Mouse (Mus musculus) cortical plate, adult 2 months (tissue): Measurements from ENCODE around the gene Adprh. TPM values are rescaled to one million over a fixed set of nuclear protein-coding genes. Genes with fewer than 3 reads are reported as not detected.
A peak's percentile ranks its signal among the peaks of the same experiment; 100 is the strongest.
"Not testable (repeated sequence)": the region's sequence is repeated elsewhere in the genome, so short reads cannot be mapped to it uniquely, and the experiment has no call there.

Experiments used
- H3K27ac ChIP-seq: fragments of 200-500 bp; 2 replicates; pipeline ENCODE4 v1.5.1; 2012; ENCODE audit warnings: low read length, control low read depth, inconsistent platforms; ENCODE audit not compliant: insufficient read depth
- H3K4me1 ChIP-seq: fragments of 200-500 bp; 2 replicates; pipeline ENCODE4 v1.6.1; 2011; ENCODE audit warnings: low read length; ENCODE audit not compliant: control insufficient read depth, insufficient read depth
- H3K4me3 ChIP-seq: fragments of 200-500 bp; 2 replicates; pipeline ENCODE4 v1.5.1; 2011; ENCODE audit warnings: mild to moderate bottlenecking, low read length, control low read depth; ENCODE audit not compliant: insufficient read depth
- CTCF ChIP-seq: fragments of 200-500 bp; IDR thresholded peaks from 2 replicates; pipeline ENCODE4 v1.5.1; 2011; ENCODE audit warnings: mild to moderate bottlenecking, control low read depth, low read length; ENCODE audit not compliant: insufficient read depth; ENCODE audit errors: extremely low read depth
- POLR2A ChIP-seq: fragments of 200-500 bp; IDR thresholded peaks from 2 replicates; pipeline ENCODE4 v1.6.1; 2011; ENCODE audit warnings: mild to moderate bottlenecking, low read length, control low read depth; ENCODE audit not compliant: insufficient read depth; ENCODE audit errors: extremely low read depth
- polyA plus RNA-seq: library from polyadenylated mRNA; depleted of rRNA; stranded (reverse); fragments of >200 nt; gene quantifications from 2 replicates; pipeline ENCODE4 v1.2.3, GENCODE M21; 2012

Adprh gene
- polyA plus RNA-seq, 1 experiment: 61.2 TPM

- H3K27ac ChIP-seq: no peak overlapping the region
- H3K4me1 ChIP-seq: peaks cover 2% of the 10 kb centered on the region; the same call in 1 of the 2 replicates
- no peak for TF ChIP-seq CTCF
- TF ChIP-seq POLR2A: no peak
- no peak overlapping the region for H3K4me3 ChIP-seq
Observed at GRCm38 (mm10) chr16:38454533-38455254, 2.2 kb upstream of the Adprh start.

- Histone ChIP-seq H3K27ac (no peak overlapping the region), H3K4me1 (peaks cover 2% of the 10 kb centered on the region; the same call in 1 of the 2 replicates), H3K4me3 (no peak overlapping the region)
- TF ChIP-seq CTCF (no peak), POLR2A (no peak)
Observed at GRCm38 (mm10) chr16:38453952-38454351, 1.4 kb upstream of the Adprh start.

- Histone ChIP-seq H3K4me1 (peaks cover 2% of the 10 kb centered on the region; the same call in 1 of the 2 replicates), H3K4me3 (peak overlapping the region; percentile 99), H3K27ac (peak overlapping the region; percentile 88)
- TF ChIP-seq CTCF: no peak
- TF ChIP-seq POLR2A: no peak
Observed at GRCm38 (mm10) chr16:38453203-38453553, 675 bp upstream of the Adprh start.

- Histone ChIP-seq H3K4me3 (peak overlapping the region; percentile 99), H3K27ac (peak overlapping the region; percentile 88; the same call in 1 of the 2 replicates), H3K4me1 (peaks cover 2% of the 10 kb centered on the region; the same call in 1 of the 2 replicates)
- TF ChIP-seq CTCF (no peak), POLR2A (no peak)
Observed at GRCm38 (mm10) chr16:38451421-38452205, 890 bp downstream of the Adprh start.

- Histone ChIP-seq H3K4me3 (no peak overlapping the region), H3K4me1 (peaks cover 2% of the 10 kb centered on the region; the same call in 1 of the 2 replicates), H3K27ac (no peak overlapping the region)
- TF ChIP-seq CTCF: no peak
- no peak for TF ChIP-seq POLR2A
Observed at GRCm38 (mm10) chr16:38450707-38451106, 1.8 kb downstream of the Adprh start.

GRCm38 (mm10) chr16:38448458-38448857, 4.0 kb downstream of the Adprh start:
- TF ChIP-seq CTCF (no peak), POLR2A (no peak)
- Histone ChIP-seq H3K27ac (no peak overlapping the region), H3K4me3 (no peak overlapping the region)

GRCm38 (mm10) chr16:38447366-38447765, 5.1 kb downstream of the Adprh start:
- H3K27ac ChIP-seq: no peak overlapping the region
- peaks cover 2% of the 10 kb centered on the region; the same call in 1 of the 2 replicates for H3K4me1 ChIP-seq
- TF ChIP-seq CTCF: no peak
- TF ChIP-seq POLR2A: no peak
- H3K4me3 ChIP-seq: no peak overlapping the region

More at GRCm38 (mm10) chr16:38448458-38448857, 4.0 kb downstream of the Adprh start:
- peaks cover 2% of the 10 kb centered on the region; the same call in 1 of the 2 replicates for H3K4me1 ChIP-seq

- H3K4me3 ChIP-seq, H3K4me1 ChIP-seq, H3K27ac ChIP-seq: not testable (repeated sequence)
Observed at GRCm38 (mm10) chr16:38446141-38446540, 6.4 kb downstream of the Adprh start.

- Histone ChIP-seq H3K27ac (no peak overlapping the region), H3K4me3 (no peak overlapping the region), H3K4me1 (no peaks in the 10 kb centered on the region)
- TF ChIP-seq CTCF: no peak
- no peak for TF ChIP-seq POLR2A
Observed at GRCm38 (mm10) chr16:38445576-38445975, 6.9 kb downstream of the Adprh start.

GRCm38 (mm10) chr16:38445046-38445445, 7.5 kb downstream of the Adprh start:
- Histone ChIP-seq H3K27ac (no peak overlapping the region), H3K4me3 (no peak overlapping the region), H3K4me1 (no peaks in the 10 kb centered on the region)
- no peak for TF ChIP-seq POLR2A
